ENCODE assay signal across 8 mouse cellular contexts in genomic region chr3:133111741-133112140, GRCm38 (mm10). TPM values are rescaled to one million over a fixed set of nuclear protein-coding genes. Genes with fewer than 3 reads are reported as not detected.
DNase-seq lines count a peak whose midpoint lies in the region.

No protein-coding gene starts in this region.

- DNase-seq in adrenal gland, adult 2 months, result peak; percentile 27
- no peak for DNase-seq in adrenal gland, adult 18-20 months (ENCODE audit: low spot score in 2 of 2)
- peak; percentile 24 for DNase-seq in layer of hippocampus, adult 11-12 months (ENCODE audit: low spot score)
- DNase-seq in layer of hippocampus, postnatal 36 days, result no peak
- DNase-seq in NIH3T3 (ENCODE audit: low read depth), result peak; percentile 71
- DNase-seq in kidney, postnatal 25 days, result peak; percentile 30 to 57
- DNase-seq in right cerebral cortex, postnatal 4 days, result peak; percentile 20
- DNase-seq in gastrocnemius, postnatal 4 days (ENCODE audit: low spot score in 2 of 2), result no peak

RNA-seq across cellular contexts. Expression of gene Gstcd, which starts 19.9 kb away (rescaled TPM):
- 10 to 100 TPM; 10.4 to 10.6 TPM for total RNA-seq in adrenal gland, adult 2 months (2021)
- polyA plus RNA-seq in adrenal gland, adult 2 months (2012; rRNA removed), result 3.0 and 3.8 TPM in 2 replicates
- 1 to 10 TPM; 7.9 to 9.3 TPM for total RNA-seq in adrenal gland, adult 18-20 months (2021)
- total RNA-seq in layer of hippocampus, postnatal 36 days (2021), result 1 to 10 TPM; 9.7 TPM
- total RNA-seq in gastrocnemius, postnatal 4 days (2021), result 10 to 100 TPM; 13.0 to 14.4 TPM

RNA-seq across cellular contexts. Expression of gene Ints12, which starts 20.1 kb away (rescaled TPM):
- 10 to 100 TPM; 10.5 to 13.2 TPM for total RNA-seq in adrenal gland, adult 2 months (2021)
- 1.2 and 2.1 TPM in 2 replicates for polyA plus RNA-seq in adrenal gland, adult 2 months (2012; rRNA removed)
- total RNA-seq in adrenal gland, adult 18-20 months (2021), result 10 to 100 TPM; 12.3 TPM
- 10 to 100 TPM; 10.7 to 13.4 TPM for total RNA-seq in layer of hippocampus, postnatal 36 days (2021)
- 10 to 100 TPM in 1 of 2 experiments, 1 to 10 TPM in 1; 9.2 to 10.7 TPM for total RNA-seq in gastrocnemius, postnatal 4 days (2021)

Comparison
In these comparisons a context has a peak if more than half of its experiments do, and no peak if none do; other contexts are left out.
1. DNase-seq: peak in adrenal gland, adult 2 months (single experiment), layer of hippocampus, adult 11-12 months (single experiment), NIH3T3 (single experiment), kidney, postnatal 25 days (2 of 2) and right cerebral cortex, postnatal 4 days (single experiment); none in adrenal gland, adult 18-20 months (0 of 2), layer of hippocampus, postnatal 36 days (0 of 2) and gastrocnemius, postnatal 4 days (0 of 2).